Mouse (Mus musculus) left cerebral cortex, postnatal 10 days (tissue): ENCODE measurements at regions not wholly inside any gene's neighbourhood (a gene's known extent, or its start where the extent isn't known, plus 50 kb on each side); places are given as distances from the start of the nearest gene placed in this dataset.
A peak's percentile ranks its signal among the peaks of the same experiment; 100 is the strongest.

Experiments
- DNase-seq, 2 experiments: peaks; one replicate each; pipeline ENCODE4 v3.0.0; 2021 to 2022; ENCODE audit warnings: low spot score in 2 of 2, mixed read lengths in 1 of 2; ENCODE audit errors: extremely low spot score in 1 of 2
- intact Hi-C: fragments of 180-260 bp; cut with DNase I; formaldehyde crosslinking; loops from one replicate; pipeline ENCODE4 v1.15.1; 2025

DNA sequence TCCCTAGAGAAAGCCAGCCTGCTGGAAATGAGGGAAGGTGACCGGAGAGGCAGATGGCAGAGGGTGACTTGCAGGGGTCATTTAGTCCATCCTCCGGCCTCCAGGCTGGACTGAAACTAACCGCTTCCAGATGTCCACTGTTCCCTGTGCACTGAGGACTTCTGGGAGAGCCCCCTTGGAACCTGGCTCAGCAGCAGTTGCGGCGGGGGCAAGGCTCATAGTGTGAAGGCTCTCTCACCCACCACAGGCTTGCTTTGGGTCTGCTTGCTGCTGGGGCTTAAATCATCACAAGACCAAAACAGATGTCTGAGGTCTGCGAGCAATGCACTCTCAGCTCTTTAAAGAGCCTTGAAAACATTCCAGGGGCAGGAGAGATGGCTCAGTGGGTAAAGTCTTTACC lies 132.2 kb upstream of the Ccnd2 start:
- intact Hi-C loops, result no loop called here

DNA sequence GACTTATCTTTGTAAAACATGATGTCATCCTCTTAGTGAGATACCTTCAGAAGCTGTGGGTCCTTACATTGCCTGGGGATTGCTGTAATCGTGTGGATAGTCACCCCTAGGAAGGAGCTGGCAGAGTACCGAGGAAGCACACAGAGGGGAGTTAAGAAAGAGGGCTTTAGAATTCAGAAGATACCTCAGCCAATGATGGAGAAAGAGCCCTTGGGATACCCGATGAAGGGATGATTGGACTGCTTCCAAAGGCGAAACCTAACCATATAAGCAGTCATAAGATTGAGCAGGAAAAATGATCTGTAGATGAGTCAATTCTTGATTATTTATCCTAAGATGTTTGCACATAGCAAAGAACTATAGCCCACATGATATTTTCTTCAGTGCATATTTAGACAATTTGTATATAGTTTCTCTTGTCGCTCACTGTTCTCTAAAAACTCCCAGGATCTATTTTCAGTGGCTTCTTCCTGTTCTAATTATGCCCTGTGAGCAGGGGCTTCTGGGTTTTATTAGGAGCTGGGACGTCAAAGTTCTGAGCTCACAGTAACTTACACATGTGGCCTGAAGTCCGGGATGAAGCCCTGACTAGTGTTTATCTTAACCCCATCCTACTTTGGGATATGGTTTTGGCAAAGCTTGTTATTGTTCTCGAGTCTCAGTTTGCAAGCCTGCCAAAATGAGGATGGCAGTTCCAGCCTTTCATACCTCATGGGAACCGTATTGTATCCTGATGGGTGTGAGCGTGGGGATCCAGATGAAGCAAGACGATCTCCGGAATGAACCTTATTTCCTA lies 134.9 kb upstream of the Ccnd2 start:
- intact Hi-C loops, result no loop called here
- no peak for DNase-seq

More for the DNA sequence above, 132.2 kb upstream of the Ccnd2 start:
- peak in 1 of 2 experiments; percentile 19 for DNase-seq

DNA sequence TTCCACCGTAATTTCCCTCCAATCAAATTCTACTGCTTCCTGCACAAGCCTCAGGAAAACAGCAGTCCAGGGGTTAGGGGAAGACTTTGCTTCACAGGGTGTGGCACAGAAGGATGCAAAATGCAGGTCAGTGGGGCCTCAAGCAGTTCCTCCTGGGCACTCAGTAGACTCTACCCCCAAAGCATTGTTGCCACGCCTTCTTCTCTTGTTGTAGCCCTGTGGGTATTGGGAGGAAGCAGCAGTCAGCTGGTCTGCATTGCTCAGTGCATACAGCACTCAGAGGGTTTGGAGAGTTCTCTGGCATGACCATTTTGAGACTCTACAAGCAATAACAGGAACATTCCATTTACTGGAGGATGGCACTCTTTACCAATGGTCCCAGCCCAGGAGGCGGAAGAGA lies 137.0 kb upstream of the Ccnd2 start:
- DNase-seq, result no peak
- intact Hi-C loops, result no loop called here

DNA sequence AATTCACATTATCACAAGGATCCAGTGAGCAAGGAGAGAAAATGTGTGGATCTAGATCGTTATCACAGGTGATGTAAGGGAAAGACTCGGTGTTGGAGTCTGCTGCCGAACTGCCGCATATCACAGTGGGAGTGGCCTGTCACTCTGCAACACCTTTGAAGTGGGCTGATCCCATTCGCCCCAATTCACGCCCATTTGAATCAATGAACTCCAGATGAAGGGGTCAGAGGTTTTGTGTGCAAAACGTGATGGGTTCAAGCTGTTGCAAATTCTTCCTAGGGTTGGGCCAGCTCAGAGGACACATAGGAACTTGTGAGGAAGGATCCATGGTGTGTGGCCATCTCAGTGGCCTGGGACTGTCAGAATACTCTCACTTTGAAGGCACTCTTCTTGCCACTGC lies 139.9 kb upstream of the Ccnd2 start:
- no peak for DNase-seq
- intact Hi-C loops, result no loop called here

DNA sequence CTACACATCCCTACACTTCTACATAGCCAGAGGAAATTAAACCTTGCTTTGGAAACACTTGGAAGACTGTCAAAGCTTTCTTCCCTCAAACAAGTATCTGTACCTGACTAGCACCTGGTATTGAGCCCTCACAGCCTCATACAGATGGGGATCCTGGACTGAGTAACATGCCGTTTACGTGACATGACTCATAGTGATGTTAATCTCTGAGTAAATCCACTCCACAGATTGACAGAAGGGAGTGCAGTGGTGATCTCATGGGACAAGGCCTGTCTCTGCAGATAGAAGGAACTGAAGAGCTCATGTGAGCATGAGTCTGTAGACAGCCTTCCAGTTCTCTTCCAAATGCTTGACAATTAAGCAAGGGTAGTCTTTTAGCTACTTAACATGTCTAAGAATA lies 141.8 kb upstream of the Ccnd2 start:
- intact Hi-C loops, result no loop called here

DNA sequence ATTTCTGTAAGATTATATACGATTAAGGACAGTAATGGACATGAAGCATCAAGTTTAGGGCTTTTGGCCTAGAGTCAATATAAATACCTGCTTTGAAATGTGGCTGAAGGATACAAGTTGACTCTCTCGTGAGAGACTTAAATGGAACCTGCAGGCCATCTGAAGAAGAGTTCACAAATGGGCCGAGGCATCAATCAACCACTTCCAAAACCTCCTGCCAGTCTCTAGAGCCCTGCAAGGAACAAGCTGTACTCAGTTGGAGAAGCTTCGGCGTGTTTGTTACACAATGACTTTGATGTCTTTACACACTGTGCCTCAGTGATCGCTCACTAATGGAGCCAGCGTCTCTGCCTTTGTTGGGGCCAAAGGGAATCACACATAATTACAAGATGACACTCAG lies 146.1 kb upstream of the Ccnd2 start:
- no peak for DNase-seq
- intact Hi-C loops, result no loop called here

More for the DNA sequence above, 141.8 kb upstream of the Ccnd2 start:
- no peak for DNase-seq

DNA sequence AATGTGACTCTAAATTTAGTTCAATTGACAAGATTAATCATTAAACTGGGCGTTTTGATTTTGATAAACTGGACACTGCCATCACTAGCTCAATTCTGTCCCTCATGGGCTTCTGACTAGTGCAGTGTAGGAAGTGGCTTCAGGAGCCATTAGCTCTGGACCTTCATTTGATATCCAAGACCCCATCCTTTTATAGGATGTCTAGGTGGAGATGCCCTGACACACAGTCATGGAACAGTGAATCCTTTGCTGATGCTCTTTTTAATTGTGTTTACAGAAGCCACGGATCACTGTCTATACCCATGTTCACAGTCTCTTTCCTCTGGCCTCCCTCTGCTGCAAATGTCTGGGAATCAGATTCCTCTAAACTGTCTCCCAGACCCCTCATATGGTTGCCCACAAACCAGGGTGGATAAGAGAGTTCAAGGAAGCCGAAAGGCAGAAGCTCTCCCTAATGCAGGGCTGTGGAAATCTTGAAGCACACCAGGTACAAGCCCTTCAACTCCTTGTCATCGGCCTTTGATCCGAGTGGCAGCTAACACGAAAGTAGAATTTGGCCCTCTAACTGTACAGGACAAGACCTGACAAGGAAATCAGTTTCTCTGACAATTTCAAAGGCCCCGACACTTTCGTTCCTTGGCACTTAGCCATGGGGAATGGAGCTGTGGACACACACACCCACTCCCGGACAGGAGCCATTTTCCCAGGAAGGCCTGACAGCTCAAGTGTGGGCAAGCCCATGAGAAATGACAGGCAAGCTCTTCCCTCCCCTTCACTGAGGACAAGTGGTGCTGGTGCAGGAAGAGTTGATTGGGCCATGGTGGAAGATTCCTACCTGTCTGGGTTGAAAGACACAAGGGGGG lies 135.2 kb upstream of the Parp11 start:
- intact Hi-C loops, result no loop called here
- no peak for DNase-seq

DNA sequence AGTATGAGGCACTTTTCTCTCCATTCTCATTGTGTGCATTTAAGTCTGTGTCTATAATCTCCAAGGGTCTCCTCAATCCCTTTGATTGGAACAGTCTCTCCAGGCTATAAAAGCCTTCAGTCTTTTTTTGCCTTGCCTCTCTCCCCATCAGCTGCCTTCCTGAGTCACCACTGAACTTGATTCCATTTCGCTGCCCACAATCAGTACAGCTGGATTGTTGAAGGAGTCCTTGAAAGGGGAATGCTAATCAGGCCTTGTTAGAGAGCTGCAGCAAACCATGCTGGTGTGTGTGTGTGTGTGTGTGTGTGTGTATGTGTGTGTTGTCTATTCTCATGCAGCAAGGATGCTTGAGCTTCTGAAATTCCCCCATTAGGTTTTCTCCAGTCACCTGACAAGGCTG lies 129.3 kb upstream of the Parp11 start:
- intact Hi-C loops, result no loop called here
- DNase-seq, result no peak

DNA sequence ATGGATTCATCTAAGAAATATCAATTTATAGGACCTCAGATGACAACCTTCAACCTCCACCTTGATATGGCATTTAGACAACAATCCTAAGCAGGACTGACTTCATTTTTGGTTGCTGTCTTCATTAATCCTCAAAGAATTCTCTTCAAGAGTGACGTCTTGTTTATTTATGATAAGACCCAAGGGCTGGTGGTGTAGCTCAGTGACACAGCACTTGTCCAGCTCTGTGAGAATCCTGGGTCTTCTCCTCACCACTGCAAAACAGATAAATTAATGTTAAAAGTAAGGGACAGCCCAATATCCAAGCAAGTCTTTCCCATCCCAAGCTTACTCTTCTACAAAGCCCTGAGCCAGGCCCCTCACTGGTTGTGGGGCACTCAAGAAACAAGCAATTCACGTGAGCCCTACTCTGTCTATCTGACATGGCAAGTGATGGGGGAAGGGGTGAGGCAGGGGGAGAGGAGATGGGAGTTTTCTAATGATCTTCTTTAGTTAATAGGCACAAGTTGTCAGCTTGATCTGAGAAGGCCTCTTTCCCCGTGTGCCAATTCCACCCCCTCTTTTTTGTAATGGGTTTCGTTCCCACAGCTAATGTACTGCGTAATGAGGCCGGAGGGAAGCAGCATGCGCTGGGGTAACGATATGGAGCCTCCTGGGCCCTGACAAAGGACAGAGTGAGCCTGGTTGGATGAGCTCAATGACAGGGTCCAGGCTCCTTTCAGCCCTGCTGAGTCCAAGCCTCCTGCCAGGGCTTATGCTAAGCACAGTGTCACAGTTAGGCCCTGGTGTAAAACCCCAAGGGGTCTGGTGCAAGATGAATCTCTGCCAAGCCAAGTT lies 127.7 kb upstream of the Parp11 start:
- intact Hi-C loops, result no loop called here
- DNase-seq, result no peak

DNA sequence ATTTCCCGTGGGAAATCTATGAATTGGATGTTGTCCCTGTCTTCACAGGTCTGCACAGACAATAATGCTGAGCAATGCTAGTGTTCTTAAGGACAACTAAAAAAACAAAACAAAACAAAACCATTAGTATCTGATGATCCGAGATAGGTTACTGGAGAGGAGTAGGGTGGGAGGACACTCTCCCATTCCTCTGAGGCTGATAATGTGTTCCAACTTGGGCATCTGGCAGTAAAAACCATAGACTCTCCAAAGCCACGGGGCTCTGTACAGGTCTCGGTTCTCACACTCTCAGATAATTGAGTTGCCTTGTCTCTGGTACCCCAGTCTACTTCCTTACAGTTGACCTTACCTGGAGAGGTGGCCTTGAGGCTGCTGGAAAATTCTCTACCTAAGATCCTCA lies 126.0 kb upstream of the Parp11 start:
- no peak for DNase-seq
- intact Hi-C loops, result loop anchor here (10.0 kb wide), 1 partner anchor 166 kb away; the partner anchor contains the start of gene Ccnd2

DNA sequence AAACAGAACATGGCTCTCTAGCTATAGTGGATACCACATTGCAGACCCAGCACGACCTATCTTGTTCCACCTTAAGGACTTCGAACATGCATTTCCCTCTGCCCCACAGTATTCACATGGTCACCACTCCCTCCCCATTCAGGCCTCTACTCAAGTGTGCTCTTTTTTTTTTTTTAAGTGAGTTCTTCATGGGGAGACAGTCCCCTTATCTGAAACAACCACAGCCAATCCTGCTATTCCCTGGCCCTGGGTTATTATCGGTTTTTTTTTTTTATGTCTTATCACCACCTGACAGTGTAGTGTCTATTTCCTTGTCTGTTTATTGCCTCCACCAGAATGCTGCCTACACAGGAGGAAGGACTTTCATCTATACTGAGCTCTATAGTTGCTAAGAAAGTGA lies 125.6 kb upstream of the Parp11 start:
- no peak for DNase-seq
- intact Hi-C loops, result loop anchor here (10.0 kb wide), 1 partner anchor 166 kb away; the partner anchor contains the start of gene Ccnd2

DNA sequence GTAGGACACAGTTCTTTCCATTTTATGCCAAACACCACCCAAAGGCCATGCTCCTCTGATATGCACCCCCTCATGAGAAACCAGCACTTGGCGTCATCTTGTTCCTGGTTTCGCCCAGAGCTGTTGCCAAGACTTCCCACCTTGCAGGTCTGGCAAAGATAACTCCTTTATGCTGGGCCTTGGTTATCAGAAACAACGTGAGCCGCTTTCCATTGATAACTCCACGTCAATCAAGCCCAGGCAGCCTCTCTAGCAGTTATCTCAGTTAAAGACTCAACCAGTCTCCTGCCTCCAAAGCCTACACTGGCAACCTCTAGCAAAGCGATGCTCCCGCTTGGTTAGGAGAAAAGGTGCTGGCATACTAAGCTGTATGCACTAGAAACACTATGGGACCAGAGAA lies 124.2 kb upstream of the Parp11 start:
- no peak for DNase-seq
- intact Hi-C loops, result loop anchor here (10.0 kb wide), 1 partner anchor 168 kb away; the partner anchor contains the start of gene Ccnd2

DNA sequence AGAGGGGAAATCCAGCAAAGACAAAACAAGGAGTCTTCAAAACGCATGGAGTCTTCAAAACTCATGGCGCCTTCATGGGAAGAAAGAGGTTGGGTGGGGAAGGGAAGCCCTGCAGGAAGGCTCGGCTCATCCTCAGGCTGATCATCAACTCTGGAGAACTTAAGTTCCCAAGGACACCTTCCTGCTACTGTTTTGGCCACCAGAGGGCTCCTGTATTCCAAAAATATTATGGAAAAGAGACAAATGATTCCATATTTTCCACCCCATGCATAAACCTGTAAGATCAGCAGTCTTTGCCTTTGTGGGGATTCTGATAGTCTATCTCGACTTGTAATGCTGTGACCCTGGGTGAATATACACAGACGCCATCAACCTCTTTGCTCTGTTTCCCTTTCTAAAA lies 121.7 kb upstream of the Parp11 start:
- DNase-seq, result peak; percentile 44 to 50
- intact Hi-C loops, result loop anchor here (1.0 to 10.0 kb wide), 2 partner anchors 121 to 170 kb away; partner anchors contain the start of genes Ccnd2 and Parp11

DNA sequence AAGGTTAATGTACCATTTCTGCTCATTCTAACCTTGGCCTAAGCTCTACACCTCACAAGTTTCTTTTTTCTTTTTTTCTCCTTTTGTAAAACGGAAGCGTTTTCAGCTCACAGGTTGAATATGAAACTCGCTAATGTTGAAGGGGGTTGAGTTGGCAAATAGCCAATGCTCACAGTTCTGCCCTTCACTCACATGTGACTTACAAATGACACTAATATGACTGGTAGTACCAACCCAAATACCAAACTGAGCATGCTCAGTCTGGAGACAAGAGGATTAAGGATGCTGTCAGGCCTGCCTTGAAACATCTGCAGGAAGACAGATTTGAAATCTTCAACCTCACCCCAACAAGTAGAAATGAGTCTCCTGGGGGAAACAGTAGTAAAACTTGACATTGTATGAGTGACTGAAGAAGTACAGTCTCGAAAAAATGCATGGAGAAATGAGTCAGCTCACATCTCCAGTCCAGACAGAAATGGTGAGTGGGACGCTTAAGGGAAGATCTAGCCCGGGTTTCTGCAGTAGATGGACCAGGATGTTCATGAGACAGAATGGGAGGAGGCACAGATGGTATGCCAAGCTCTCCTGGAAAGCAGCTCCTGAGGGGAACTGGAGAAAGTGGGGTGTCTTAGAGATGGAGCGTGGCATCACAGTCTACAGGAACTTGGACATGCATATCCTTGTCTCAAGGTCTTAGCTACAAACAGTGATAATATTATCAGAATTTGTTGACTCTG lies 120.9 kb upstream of the Parp11 start:
- DNase-seq, result no peak
- intact Hi-C loops, result loop anchor here (1.0 to 10.0 kb wide), 3 partner anchors 33 to 171 kb away; partner anchors contain the start of genes Ccnd2 and Parp11

DNA sequence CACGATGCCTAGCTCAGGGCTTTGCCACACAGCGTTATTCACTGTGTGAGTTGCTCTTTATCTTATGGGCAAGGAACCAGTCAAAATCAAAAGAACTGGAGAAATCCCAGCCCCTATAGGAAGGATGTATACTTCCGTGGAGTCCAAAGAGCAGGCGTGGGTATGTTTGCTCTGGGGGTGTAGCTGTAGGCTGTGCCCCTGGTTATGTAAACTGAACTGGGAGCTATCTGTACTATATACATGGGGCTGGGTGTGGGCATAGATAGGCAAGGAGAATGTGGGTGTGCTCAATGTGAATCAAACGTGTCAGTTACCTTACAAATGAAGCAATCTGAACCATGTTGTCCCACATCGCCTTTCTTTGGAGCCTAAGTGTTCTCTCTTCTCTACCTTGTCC lies 120.3 kb upstream of the Parp11 start:
- DNase-seq, result no peak
- intact Hi-C loops, result loop anchor here (2.0 to 10.0 kb wide), 2 partner anchors 32 to 172 kb away; partner anchors contain the start of gene Ccnd2

DNA sequence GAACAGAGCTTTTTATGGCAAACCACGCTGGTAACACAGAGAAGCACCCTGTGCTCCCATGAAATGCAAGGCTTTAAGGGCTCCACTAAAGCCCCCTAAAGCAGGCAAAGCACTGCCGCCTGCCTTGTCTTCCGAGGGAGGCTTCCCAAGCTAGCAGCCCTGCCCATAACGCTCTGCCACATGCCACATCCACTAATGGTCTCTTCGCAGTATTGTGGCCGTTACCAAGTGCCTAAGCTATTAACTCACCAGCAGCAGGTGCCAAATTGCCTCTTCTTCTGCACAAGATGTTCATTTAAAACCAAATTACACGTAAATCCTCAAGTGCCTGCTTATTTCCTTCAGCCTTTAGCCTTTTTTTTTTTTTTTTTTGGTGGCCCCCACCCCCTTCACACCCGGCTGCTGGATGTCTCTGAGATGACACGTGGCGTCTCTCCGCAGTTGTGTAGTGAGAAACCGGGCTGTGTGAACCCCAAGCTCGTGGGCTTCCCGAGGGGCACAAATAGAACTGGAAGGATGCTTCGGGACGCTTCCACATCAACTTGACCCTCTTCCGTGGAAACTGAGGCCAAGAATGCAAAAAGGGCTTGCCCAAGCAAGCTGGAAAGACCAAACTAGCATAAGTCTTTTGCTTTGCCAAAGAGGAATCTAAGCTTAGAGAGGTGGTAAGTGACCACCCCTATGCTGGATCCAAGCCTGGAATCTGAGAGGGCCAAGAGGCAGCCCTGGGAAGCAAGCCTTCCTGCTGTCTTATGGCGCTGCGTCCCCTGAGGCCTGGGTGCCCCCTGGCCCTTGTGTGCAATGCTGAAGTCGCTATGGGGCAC lies 117.2 kb upstream of the Parp11 start:
- no peak for DNase-seq
- intact Hi-C loops, result loop anchor here (10.0 kb wide), 1 partner anchor 175 kb away; the partner anchor contains the start of gene Ccnd2

DNA sequence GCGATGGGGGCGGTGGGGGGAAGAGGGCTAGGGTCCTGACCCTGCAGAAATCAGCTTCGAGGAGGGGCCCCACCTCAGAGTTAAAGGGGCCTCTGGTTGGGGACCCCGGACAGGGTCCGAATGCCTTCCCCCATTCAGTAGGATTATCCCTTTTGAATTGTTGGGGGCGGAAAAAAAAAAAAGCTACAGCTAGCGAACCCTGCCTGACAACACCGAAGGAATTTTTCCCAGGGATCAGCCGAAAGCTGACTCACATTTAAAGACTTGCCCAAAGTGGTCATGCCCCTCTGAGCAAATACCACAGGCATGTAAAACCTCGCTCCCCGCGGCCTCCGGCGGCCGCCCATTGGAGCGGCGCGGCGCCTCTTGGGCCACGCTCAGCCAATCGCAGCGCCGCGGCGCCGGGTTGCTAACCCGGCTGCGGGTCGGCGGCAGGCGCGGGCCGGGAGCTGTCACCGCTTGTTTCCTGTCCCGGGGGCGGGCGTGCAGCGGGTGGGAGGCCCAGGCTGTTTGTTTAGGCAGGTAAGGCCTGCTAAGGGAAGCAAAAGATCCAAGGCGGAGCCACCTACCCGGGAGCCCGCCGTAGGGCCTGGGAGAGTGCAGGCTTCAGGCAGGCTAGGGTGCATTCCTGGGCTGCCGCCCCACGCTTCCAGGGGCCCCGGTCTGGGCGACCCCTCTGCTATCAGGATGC lies 116.5 kb upstream of the Parp11 start:
- intact Hi-C loops, result no loop called here

More for the DNA sequence above, 116.5 kb upstream of the Parp11 start:
- DNase-seq, result peak; percentile 63 to 88
